In genomic region chr14:19995943-19996342, GRCm38 (mm10) we compare ENCODE assay signal across 28 mouse cellular contexts. TPM values are rescaled to one million over a fixed set of nuclear protein-coding genes. Genes with fewer than 3 reads are reported as not detected.
"Had no signal": no experiment of that assay in that cellular context is flagged by ENCODE, and none has a peak within 500 bp of the region (broad histone marks: within the 10 kb centered on the region; RNA-seq: fewer than 3 reads in every experiment).

No protein-coding gene starts in this region.

- DNase-seq: cerebellum, adult 2 months; cerebellum, adult 8-10 months; cerebellum, adult 9-10 months; cerebellum, adult 9-11 months; cerebellum, postnatal 10 days; cerebellum, postnatal 14 days; cerebellum, postnatal 25 days; cerebellum, postnatal 36 days; embryo, embryonic 11 days; forebrain, postnatal 0 days; gastrocnemius, adult 2 months; gastrocnemius, postnatal 10 days; gastrocnemius, postnatal 14 days; gastrocnemius, postnatal 25 days; gastrocnemius, postnatal 36 days; heart, adult 18-20 months; heart, adult 2 months had no signal

- H3K4me1 ChIP-seq: embryonic facial prominence, embryonic 12.5 days; embryonic facial prominence, embryonic 15.5 days; forebrain, embryonic 15.5 days had no signal

- H3K27ac ChIP-seq: embryonic facial prominence, embryonic 10.5 days; embryonic facial prominence, embryonic 12.5 days; embryonic facial prominence, embryonic 13.5 days; embryonic facial prominence, embryonic 15.5 days; forebrain, embryonic 12.5 days; forebrain, embryonic 13.5 days; forebrain, embryonic 15.5 days; gastrocnemius, adult 2 months; heart, adult 2 months had no signal

- H3K36me3 ChIP-seq: embryonic facial prominence, embryonic 10.5 days; embryonic facial prominence, embryonic 12.5 days; embryonic facial prominence, embryonic 13.5 days; embryonic facial prominence, embryonic 15.5 days; forebrain, embryonic 10.5 days; forebrain, embryonic 12.5 days; forebrain, embryonic 15.5 days had no signal

- H3K27me3 ChIP-seq: embryonic facial prominence, embryonic 12.5 days; embryonic facial prominence, embryonic 13.5 days; embryonic facial prominence, embryonic 15.5 days; forebrain, embryonic 12.5 days; forebrain, embryonic 13.5 days; forebrain, embryonic 15.5 days had no signal

- H3K4me2 ChIP-seq: embryonic facial prominence, embryonic 12.5 days; embryonic facial prominence, embryonic 13.5 days; embryonic facial prominence, embryonic 15.5 days; forebrain, embryonic 12.5 days; forebrain, embryonic 13.5 days; forebrain, embryonic 15.5 days had no signal

- H3K9me3 ChIP-seq: embryonic facial prominence, embryonic 10.5 days; embryonic facial prominence, embryonic 12.5 days; embryonic facial prominence, embryonic 13.5 days; embryonic facial prominence, embryonic 15.5 days; forebrain, embryonic 10.5 days; forebrain, embryonic 12.5 days; forebrain, embryonic 13.5 days; forebrain, embryonic 15.5 days had no signal

- H3K4me3 ChIP-seq: embryonic facial prominence, embryonic 10.5 days; embryonic facial prominence, embryonic 12.5 days; embryonic facial prominence, embryonic 13.5 days; embryonic facial prominence, embryonic 15.5 days; erythroblast, embryonic 14.5 days; forebrain, embryonic 10.5 days; forebrain, embryonic 12.5 days; forebrain, embryonic 13.5 days; forebrain, embryonic 15.5 days; gastrocnemius, adult 2 months; heart, adult 2 months had no signal

- ATAC-seq: forebrain, embryonic 13.5 days; forebrain, embryonic 14.5 days; forebrain, embryonic 15.5 days; forebrain, embryonic 16.5 days; forebrain, postnatal 0 days had no signal

- H3K9ac ChIP-seq: embryonic facial prominence, embryonic 12.5 days; embryonic facial prominence, embryonic 13.5 days; embryonic facial prominence, embryonic 15.5 days; forebrain, embryonic 12.5 days; forebrain, embryonic 13.5 days; forebrain, embryonic 15.5 days; forebrain, postnatal 0 days had no signal

RNA-seq across cellular contexts. Expression of gene Gng2, which starts 18.5 kb away (rescaled TPM):
- polyA plus RNA-seq: erythroblast, embryonic 14.5 days had no signal
